Mouse (Mus musculus): Measurements from ENCODE around the gene Cdk9. TPM values are rescaled to one million over a fixed set of nuclear protein-coding genes. Genes with fewer than 3 reads are reported as not detected.

Gene Cdk9
- polyA plus RNA-seq, 1 experiment: 197 TPM

- DNase-seq (ENCODE audit: low read depth): no peak
- TF ChIP-seq POLR2A (IDR thresholded peaks at IDR 0.05; ENCODE audit: borderline replicate concordance, extremely low read depth, insufficient read depth, insufficient read length, poor library complexity, severe bottlenecking): no peak
- TF ChIP-seq CTCF (IDR thresholded peaks at IDR 0.05; ENCODE audit: borderline replicate concordance, extremely low read depth, insufficient read depth, insufficient read length): no peak
Observed at GRCm38 (mm10) chr2:32749082-32749481, 36.2 kb upstream of the Cdk9 start.

- no peak for DNase-seq (ENCODE audit: low read depth)
Observed at GRCm38 (mm10) chr2:32744272-32744982, 31.6 kb upstream of the Cdk9 start.

GRCm38 (mm10) chr2:32742173-32742531 lies 29.3 kb upstream of the Cdk9 start:
- DNase-seq (ENCODE audit: low read depth): peak; percentile 95
- TF ChIP-seq POLR2A (IDR thresholded peaks at IDR 0.05; ENCODE audit: borderline replicate concordance, extremely low read depth, insufficient read depth, insufficient read length, poor library complexity, severe bottlenecking): peak; percentile 51; the same call in 1 of the 2 replicates
- TF ChIP-seq CTCF (IDR thresholded peaks at IDR 0.05; ENCODE audit: borderline replicate concordance, extremely low read depth, insufficient read depth, insufficient read length): no peak

More at GRCm38 (mm10) chr2:32744272-32744982, 31.6 kb upstream of the Cdk9 start:
- TF ChIP-seq POLR2A (IDR thresholded peaks at IDR 0.05; ENCODE audit: borderline replicate concordance, extremely low read depth, insufficient read depth, insufficient read length, poor library complexity, severe bottlenecking) (no peak), CTCF (IDR thresholded peaks at IDR 0.05; ENCODE audit: borderline replicate concordance, extremely low read depth, insufficient read depth, insufficient read length) (no peak)

- TF ChIP-seq CTCF (IDR thresholded peaks at IDR 0.05; ENCODE audit: borderline replicate concordance, extremely low read depth, insufficient read depth, insufficient read length) (no peak), POLR2A (IDR thresholded peaks at IDR 0.05; ENCODE audit: borderline replicate concordance, extremely low read depth, insufficient read depth, insufficient read length, poor library complexity, severe bottlenecking) (peak; percentile 81)
- DNase-seq (ENCODE audit: low read depth): peak; percentile 88
Observed at GRCm38 (mm10) chr2:32741273-32742172, 28.6 kb upstream of the Cdk9 start.

- no peak for DNase-seq (ENCODE audit: low read depth)
- no peak for TF ChIP-seq POLR2A (IDR thresholded peaks at IDR 0.05; ENCODE audit: borderline replicate concordance, extremely low read depth, insufficient read depth, insufficient read length, poor library complexity, severe bottlenecking)
- TF ChIP-seq CTCF (IDR thresholded peaks at IDR 0.05; ENCODE audit: borderline replicate concordance, extremely low read depth, insufficient read depth, insufficient read length): no peak
Observed at GRCm38 (mm10) chr2:32740916-32741272, 28.0 kb upstream of the Cdk9 start, which contains the start of gene 6330409D20Rik. Gene 6330409D20Rik (minus strand): TSS chr2:32741016.

- DNase-seq (ENCODE audit: low read depth): no peak
- no peak for TF ChIP-seq CTCF (IDR thresholded peaks at IDR 0.05; ENCODE audit: borderline replicate concordance, extremely low read depth, insufficient read depth, insufficient read length)
- TF ChIP-seq POLR2A (IDR thresholded peaks at IDR 0.05; ENCODE audit: borderline replicate concordance, extremely low read depth, insufficient read depth, insufficient read length, poor library complexity, severe bottlenecking): no peak
Observed at GRCm38 (mm10) chr2:32739311-32739710, 26.4 kb upstream of the Cdk9 start.

GRCm38 (mm10) chr2:32737008-32737407 lies 24.1 kb upstream of the Cdk9 start:
- TF ChIP-seq POLR2A (IDR thresholded peaks at IDR 0.05; ENCODE audit: borderline replicate concordance, extremely low read depth, insufficient read depth, insufficient read length, poor library complexity, severe bottlenecking): no peak
- TF ChIP-seq CTCF (IDR thresholded peaks at IDR 0.05; ENCODE audit: borderline replicate concordance, extremely low read depth, insufficient read depth, insufficient read length): no peak
- no peak for DNase-seq (ENCODE audit: low read depth)

- DNase-seq (ENCODE audit: low read depth): no peak
Observed at GRCm38 (mm10) chr2:32736306-32736829, 23.5 kb upstream of the Cdk9 start.

GRCm38 (mm10) chr2:32734933-32735332 lies 22.1 kb upstream of the Cdk9 start:
- no peak for TF ChIP-seq CTCF (IDR thresholded peaks at IDR 0.05; ENCODE audit: borderline replicate concordance, extremely low read depth, insufficient read depth, insufficient read length)
- no peak for TF ChIP-seq POLR2A (IDR thresholded peaks at IDR 0.05; ENCODE audit: borderline replicate concordance, extremely low read depth, insufficient read depth, insufficient read length, poor library complexity, severe bottlenecking)
- DNase-seq (ENCODE audit: low read depth): no peak

More at GRCm38 (mm10) chr2:32736306-32736829, 23.5 kb upstream of the Cdk9 start:
- TF ChIP-seq POLR2A (IDR thresholded peaks at IDR 0.05; ENCODE audit: borderline replicate concordance, extremely low read depth, insufficient read depth, insufficient read length, poor library complexity, severe bottlenecking) (no peak), CTCF (IDR thresholded peaks at IDR 0.05; ENCODE audit: borderline replicate concordance, extremely low read depth, insufficient read depth, insufficient read length) (no peak)

- TF ChIP-seq POLR2A (IDR thresholded peaks at IDR 0.05; ENCODE audit: borderline replicate concordance, extremely low read depth, insufficient read depth, insufficient read length, poor library complexity, severe bottlenecking) (no peak), CTCF (IDR thresholded peaks at IDR 0.05; ENCODE audit: borderline replicate concordance, extremely low read depth, insufficient read depth, insufficient read length) (no peak)
- DNase-seq (ENCODE audit: low read depth): no peak
Observed at GRCm38 (mm10) chr2:32734480-32734879, 21.6 kb upstream of the Cdk9 start.

- TF ChIP-seq CTCF (IDR thresholded peaks at IDR 0.05; ENCODE audit: borderline replicate concordance, extremely low read depth, insufficient read depth, insufficient read length) (no peak), POLR2A (IDR thresholded peaks at IDR 0.05; ENCODE audit: borderline replicate concordance, extremely low read depth, insufficient read depth, insufficient read length, poor library complexity, severe bottlenecking) (no peak)
- no peak for DNase-seq (ENCODE audit: low read depth)
Observed at GRCm38 (mm10) chr2:32732695-32733094, 19.8 kb upstream of the Cdk9 start.
